Mouse (Mus musculus): ENCODE data around the gene Toe1. TPM values are rescaled to one million over a fixed set of nuclear protein-coding genes. Genes with fewer than 3 reads are reported as not detected.

The Toe1 gene
- total and polyA plus RNA-seq, 3 experiments, result 31.3 to 47.8 (median 40.3) TPM

- no peak for TF ChIP-seq EP300 (IDR thresholded peaks at IDR 0.05; ENCODE audit: low read length)
Measured at GRCm38 (mm10) chr4:116807197-116808129, at the start of gene Toe1, which contains the start of gene Mutyh (continued).

GRCm38 (mm10) chr4:116857203-116857602 lies 49.8 kb upstream of the Toe1 start:
- Histone ChIP-seq H3K4me2 (ENCODE audit: insufficient read depth, low read depth, poor library complexity, severe bottlenecking) (no peak overlapping the region), H3K4me3 (replicated peaks in 1 of 3; ENCODE audit: low read depth in 2 of 3, low read length in 2 of 3, poor library complexity in 1 of 3) (no peak overlapping the region), H3K4me1 (ENCODE audit: control insufficient read depth in 1 of 2, insufficient read depth in 2 of 2) (no peaks in the 10 kb centered on the region), H3K79me2 (replicated peaks; ENCODE audit: control insufficient read depth, extremely low read depth, insufficient read depth, poor library complexity, severe bottlenecking) (no peaks in the 10 kb centered on the region), H3K27me3 (replicated peaks) (peaks cover 3% of the 10 kb centered on the region), H3K9ac (ENCODE audit: insufficient read depth, low read depth) (no peak overlapping the region), H3K9me3 (replicated peaks; ENCODE audit: low read length) (no peaks in the 10 kb centered on the region), H3K27ac (ENCODE audit: insufficient read depth, low read depth) (no peak overlapping the region), H3K36me3 (replicated peaks in 1 of 2; ENCODE audit: control insufficient read depth in 1 of 2, insufficient read depth in 1 of 2, low read length in 1 of 2) (no peaks in the 10 kb centered on the region)
- TF ChIP-seq NRF1 (IDR thresholded peaks at IDR 0.05; ENCODE audit: low read depth, low read length), result no peak
- TF ChIP-seq CHD1 (IDR thresholded peaks at IDR 0.05; ENCODE audit: low read depth, low read length), result no peak
- no peak for TF ChIP-seq MAX (IDR thresholded peaks at IDR 0.05; ENCODE audit: low read length)
- no peak for TF ChIP-seq NELFE (IDR thresholded peaks at IDR 0.05; ENCODE audit: low read depth, low read length)
- no peak for TF ChIP-seq IRF4 (IDR thresholded peaks at IDR 0.05; ENCODE audit: low read depth, low read length)
- TF ChIP-seq MXI1 (IDR thresholded peaks at IDR 0.05; ENCODE audit: low read depth, low read length), result no peak
- TF ChIP-seq ZC3H11A (IDR thresholded peaks at IDR 0.05; ENCODE audit: low read depth, low read length), result no peak
- no peak for TF ChIP-seq ETS1 (conservative IDR thresholded peaks at IDR 0.05; ENCODE audit: low read depth, low read length)
- TF ChIP-seq TBP (conservative IDR thresholded peaks at IDR 0.05; ENCODE audit: low read depth, low read length), result no peak
- no peak for TF ChIP-seq MYC (IDR thresholded peaks at IDR 0.05; ENCODE audit: low read depth, low read length)
- no peak for TF ChIP-seq UBTF (IDR thresholded peaks at IDR 0.05; ENCODE audit: low read depth, low read length)
- TF ChIP-seq MAFK (IDR thresholded peaks at IDR 0.05; ENCODE audit: insufficient replicate concordance, low read length), result no peak
- TF ChIP-seq MEF2A (IDR thresholded peaks at IDR 0.05; ENCODE audit: borderline replicate concordance, low read depth, low read length), result no peak
- no peak for TF ChIP-seq SIN3A (IDR thresholded peaks at IDR 0.05; ENCODE audit: low read length)
- TF ChIP-seq SMC3 (IDR thresholded peaks at IDR 0.05; ENCODE audit: low read depth, low read length), result no peak
- no peak for TF ChIP-seq MAZ (IDR thresholded peaks at IDR 0.05; ENCODE audit: low read depth, low read length)
- TF ChIP-seq BHLHE40 (IDR thresholded peaks at IDR 0.05; ENCODE audit: low read depth, low read length), result no peak
- dilution Hi-C loops (cut with MboI; ENCODE audit: extremely low pct_ligation_motif_present, extremely low pct_unique_long_range_greater_than_20kb, low sequenced_read_pairs), result no loop called here
- in situ Hi-C loops (cut with MboI; ENCODE audit: low pct_ligation_motif_present, low pct_unique_long_range_greater_than_20kb, low sequenced_read_pairs), result no loop called here
- DNase-seq (ENCODE audit: extremely low read depth), result no peak
